Mouse (Mus musculus) heart, adult 2 months (tissue): ENCODE data around the gene Arsa. TPM values are rescaled to one million over a fixed set of nuclear protein-coding genes. Genes with fewer than 3 reads are reported as not detected.
A peak's percentile ranks its signal among the peaks of the same experiment; 100 is the strongest.

Source experiments
- DNase-seq, 2 experiments: peaks; one replicate each; pipeline ENCODE4 v3.0.0; 2021
- H3K27ac ChIP-seq: fragments of 200-600 bp; 2 replicates; pipeline ENCODE4 v1.8.1; 2022
- H3K27me3 ChIP-seq: fragments of 200-500 bp; 2 replicates; pipeline ENCODE4 v1.6.1; 2012; ENCODE audit warnings: mild to moderate bottlenecking, low read length, inconsistent platforms, mixed read lengths; ENCODE audit not compliant: control insufficient read depth, insufficient read depth
- H3K36me3 ChIP-seq: fragments of 200-500 bp; 2 replicates; pipeline ENCODE4 v1.6.1; 2012; ENCODE audit warnings: low read length, inconsistent platforms; ENCODE audit not compliant: control insufficient read depth, insufficient read depth
- H3K4me1 ChIP-seq: fragments of 200-500 bp; 2 replicates; pipeline ENCODE4 v1.6.1; 2011; ENCODE audit warnings: low read length; ENCODE audit not compliant: control insufficient read depth, insufficient read depth
- H3K4me3 ChIP-seq: fragments of 200-600 bp; 2 replicates; pipeline ENCODE4 v1.8.1; 2022
- H3K79me2 ChIP-seq: fragments of 200-500 bp; replicated peaks from 2 replicates; pipeline ENCODE4 v1.6.1; 2012; ENCODE audit warnings: mild to moderate bottlenecking, inconsistent platforms, low read length, moderate library complexity, mixed read lengths; ENCODE audit not compliant: control insufficient read depth, insufficient read depth
- H3K9ac ChIP-seq: fragments of 200-500 bp; 2 replicates; pipeline ENCODE4 v1.6.1; 2012; ENCODE audit warnings: low read depth, mild to moderate bottlenecking, control low read depth, inconsistent platforms, low read length, mixed read lengths
- CTCF ChIP-seq: fragments of 200-600 bp; IDR thresholded peaks from 2 replicates; pipeline ENCODE4 v1.8.1; 2022; ENCODE audit warnings: antibody characterized with exemption, mild to moderate bottlenecking, moderate library complexity
- EP300 ChIP-seq: fragments of 200-500 bp; IDR thresholded peaks from 2 replicates; pipeline ENCODE4 v1.6.1; 2011; ENCODE audit warnings: low read depth, low read length, control low read depth; ENCODE audit not compliant: insufficient read depth
- POLR2A ChIP-seq: fragments of 200-500 bp; IDR thresholded peaks from 2 replicates; pipeline ENCODE4 v1.6.1; 2011; ENCODE audit warnings: mild to moderate bottlenecking, low read depth, low read length, control low read depth; ENCODE audit not compliant: insufficient read depth
- WGBS: fragments of 180-500 bp; shearing (Covaris S2); methylation state at CpG from one replicate; pipeline ENCODE4 v1.1.7; 2018; 5-methylcytosine and 5-hydroxymethylcytosine counted together
- intact Hi-C: fragments of 180-260 bp; cut with DNase I; formaldehyde crosslinking; loops from one replicate; pipeline ENCODE4 v1.15.1; 2025
- polyA plus RNA-seq: library from polyadenylated mRNA; depleted of rRNA; stranded (reverse); fragments of >200 nt; gene quantifications from 2 replicates; pipeline ENCODE4 v1.2.3, GENCODE M21; 2012; rRNA removed
- total RNA-seq, 2 experiments: library from RNA; stranded (reverse); gene quantifications; 2 replicates each; pipeline ENCODE4 v1.2.3; 2021

Gene Arsa
- total and polyA plus RNA-seq, 3 experiments, result 11.1 to 22.1 (median 13.5) TPM

DNA sequence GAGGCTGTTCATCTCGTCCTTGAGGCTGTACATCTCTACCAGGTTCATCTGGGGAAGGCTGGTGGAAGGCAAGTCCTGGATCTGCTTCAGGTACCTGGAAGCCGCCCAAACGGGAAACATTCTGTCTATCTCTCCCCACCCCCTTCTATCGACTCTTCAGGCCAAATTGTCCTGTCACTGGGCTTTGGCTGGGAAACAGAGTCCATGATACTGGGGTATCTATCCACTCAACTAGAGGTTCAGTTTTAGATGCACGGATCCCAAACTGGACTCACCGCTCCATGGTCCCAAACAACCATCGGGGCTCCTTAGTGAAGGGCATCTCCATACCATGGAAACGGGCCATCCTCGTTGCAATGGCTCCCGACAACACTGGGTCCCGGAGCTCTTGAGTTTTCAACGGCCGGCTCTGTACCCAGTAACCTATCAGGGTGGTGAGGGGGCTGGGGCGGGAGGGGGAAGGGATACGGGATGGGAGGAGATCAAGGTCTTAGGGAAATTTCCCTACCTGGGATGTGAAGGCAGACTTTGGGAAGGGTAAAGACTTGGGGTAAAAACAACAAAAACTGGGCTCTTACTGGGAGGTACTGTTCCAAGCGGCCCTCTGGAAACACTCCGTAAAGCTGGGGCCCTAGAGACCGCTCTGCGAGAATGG, 49.0 kb downstream of the Arsa start:
- no peak for DNase-seq
- Histone ChIP-seq H3K4me3 (peak overlapping the region; percentile 99), H3K4me1 (no peaks in the 10 kb centered on the region; the same call in 1 of the 2 replicates), H3K27me3 (no peaks in the 10 kb centered on the region), H3K36me3 (peaks cover 8% of the 10 kb centered on the region), H3K9ac (peak overlapping the region; percentile 74), H3K27ac (peak overlapping the region; percentile 99), H3K79me2 (no peaks in the 10 kb centered on the region)
- TF ChIP-seq CTCF, result no peak
- no peak for TF ChIP-seq EP300
- intact Hi-C loops, result loop anchor here (2.0 kb wide), 1 partner anchor 53 kb away; no protein-coding TSS in a partner anchor
- WGBS, result 73% methylated on average over 19 of the region's 19 CpGs

DNA sequence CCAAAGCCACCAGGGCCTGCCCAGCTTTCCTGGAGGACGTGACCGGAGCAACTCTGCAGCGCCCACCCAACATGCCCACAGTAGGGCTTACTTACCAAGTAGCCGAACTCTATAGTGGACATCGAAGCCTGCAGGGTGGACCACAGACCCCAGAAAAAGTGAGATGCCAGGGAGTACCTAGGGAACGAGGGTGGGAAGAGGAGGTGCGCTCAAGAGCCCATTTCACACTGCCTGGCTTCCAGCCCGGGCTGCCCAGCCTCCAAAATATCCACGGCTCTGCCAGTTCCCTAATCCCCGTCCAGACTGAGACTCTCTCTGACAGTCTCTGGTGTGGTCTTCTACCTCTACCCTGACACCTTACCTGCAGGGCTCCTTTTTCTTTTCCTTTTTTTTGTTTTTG, 50.5 kb downstream of the Arsa start:
- no peak overlapping the region for H3K9ac ChIP-seq
- intact Hi-C loops, result no loop called here
- TF ChIP-seq EP300 (no peak), CTCF (no peak), POLR2A (no peak)
- peaks cover 8% of the 10 kb centered on the region for H3K36me3 ChIP-seq
- no peak overlapping the region; the same call in 1 of the 2 replicates for H3K4me3 ChIP-seq
- H3K79me2 ChIP-seq, result no peaks in the 10 kb centered on the region
- DNase-seq, result peak; percentile 60 to 62
- 69% methylated on average over 10 of the region's 10 CpGs for WGBS
- no peaks in the 10 kb centered on the region; the same call in 1 of the 2 replicates for H3K4me1 ChIP-seq
- H3K27me3 ChIP-seq, result no peaks in the 10 kb centered on the region
- H3K27ac ChIP-seq, result peak overlapping the region; percentile 99

DNA sequence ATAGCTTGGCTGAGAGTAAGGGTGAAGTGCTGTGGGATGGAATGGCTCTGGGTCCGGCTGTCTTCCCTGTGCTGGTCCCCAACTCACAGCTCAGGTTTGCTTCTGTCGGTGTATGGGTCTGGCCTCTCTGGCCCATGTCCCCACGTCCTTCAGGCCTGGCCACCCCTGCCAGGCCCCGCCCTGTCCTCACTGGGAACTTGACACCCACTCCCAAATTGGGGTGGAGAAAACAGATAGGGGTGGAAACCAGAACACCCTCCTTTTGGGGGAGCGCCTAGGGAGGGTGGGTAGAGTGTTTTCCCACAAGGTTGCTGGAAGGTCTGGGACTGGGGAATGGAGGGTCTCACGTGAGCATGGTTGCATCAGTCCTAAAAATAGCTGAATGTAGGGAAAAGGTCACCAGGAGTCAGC, 51.5 kb downstream of the Arsa start, which contains the start of gene Cpt1b:
Cpt1b (minus strand) TSS at position 153 of the 411 bp plus-strand sequence.
- intact Hi-C loops, result no loop called here
- H3K27ac ChIP-seq, result peak within 1 kb of the TSS; percentile 99

DNA sequence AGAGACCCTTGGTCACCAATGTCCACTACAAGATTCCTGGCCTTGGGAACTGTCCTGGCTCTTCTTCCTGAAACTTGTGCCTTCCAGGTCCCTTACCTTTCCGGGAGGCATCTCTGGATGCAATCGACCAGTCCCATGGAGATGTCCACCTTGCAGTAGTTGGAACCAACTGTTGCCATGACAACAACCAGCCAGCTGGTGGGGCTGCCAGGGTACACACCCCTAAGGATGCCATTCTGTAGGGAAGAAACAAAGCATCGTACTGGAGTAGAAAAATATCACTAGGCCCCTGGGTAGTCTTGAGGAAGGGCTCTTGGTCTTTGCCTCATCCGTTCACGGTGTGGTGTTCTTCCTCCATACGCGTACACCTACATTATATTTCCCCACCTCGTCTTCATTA, 52.6 kb downstream of the Arsa start:
- Histone ChIP-seq H3K27me3 (no peaks in the 10 kb centered on the region), H3K4me3 (peak overlapping the region; percentile 44), H3K36me3 (peaks cover 10% of the 10 kb centered on the region), H3K4me1 (no peaks in the 10 kb centered on the region; the same call in 1 of the 2 replicates), H3K27ac (peak overlapping the region; percentile 95), H3K9ac (peak overlapping the region; percentile 43), H3K79me2 (no peaks in the 10 kb centered on the region)
- no peak for DNase-seq
- intact Hi-C loops, result no loop called here
- TF ChIP-seq POLR2A (no peak), EP300 (no peak)
- WGBS, result 67% methylated on average over 8 of the region's 8 CpGs

More for the DNA sequence above, 51.5 kb downstream of the Arsa start, which contains the start of gene Cpt1b:
- H3K4me1 ChIP-seq, result no peaks in the 10 kb centered on the region; the same call in 1 of the 2 replicates
- DNase-seq, result peak; percentile 69 to 83
- H3K9ac ChIP-seq, result peak within 1 kb of the TSS; percentile 77
- H3K27me3 ChIP-seq, result no peaks in the 10 kb centered on the region
- TF ChIP-seq EP300 (peak; percentile 87), POLR2A (peak; percentile 85), CTCF (no peak)
- H3K4me3 ChIP-seq, result peak within 1 kb of the TSS; percentile 50
- WGBS, result 40% methylated on average over 6 of the region's 6 CpGs
- no peaks in the 10 kb centered on the region for H3K79me2 ChIP-seq
- peaks cover 8% of the 10 kb centered on the region for H3K36me3 ChIP-seq

Other genes with a start within 250 kb of the Arsa start
- 10 to 100 TPM; 61.3 to 63.6 TPM for gene Sbf1, start 162.1 kb downstream of the Arsa start, total RNA-seq
- 116 and 150 TPM in 2 replicates for gene Sbf1, start 162.1 kb downstream of the Arsa start, polyA plus RNA-seq
- not detected for gene Adm2, start 154.7 kb downstream of the Arsa start, total RNA-seq
- not detected in 2 replicates for gene Adm2, start 154.7 kb downstream of the Arsa start, polyA plus RNA-seq
- gene Miox, start 143.0 kb downstream of the Arsa start, total RNA-seq, result not detected
- gene Miox, start 143.0 kb downstream of the Arsa start, polyA plus RNA-seq, result not detected in 2 replicates
- gene Lmf2, start 121.8 kb downstream of the Arsa start, total RNA-seq, result 10 to 100 TPM; 25.7 to 26.1 TPM
- 32.9 and 33.3 TPM in 2 replicates for gene Lmf2, start 121.8 kb downstream of the Arsa start, polyA plus RNA-seq
- gene Ncaph2, start 121.7 kb downstream of the Arsa start, total RNA-seq, result 10 to 100 TPM; 49.3 to 55.7 TPM
- 69.9 and 70.0 TPM in 2 replicates for gene Ncaph2, start 121.7 kb downstream of the Arsa start, polyA plus RNA-seq
- gene Sco2, start 103.6 kb downstream of the Arsa start, total RNA-seq, result 10 to 100 TPM; 25.1 to 29.4 TPM
- 35.6 and 40.7 TPM in 2 replicates for gene Sco2, start 103.6 kb downstream of the Arsa start, polyA plus RNA-seq
- under 1 TPM; 0.18 to 0.47 TPM for gene Tymp, start 100.4 kb downstream of the Arsa start, total RNA-seq
- gene Tymp, start 100.4 kb downstream of the Arsa start, polyA plus RNA-seq, result 1.1 and 1.8 TPM in 2 replicates
- under 1 TPM; 0.91 to 0.94 TPM for gene Odf3b, start 98.1 kb downstream of the Arsa start, total RNA-seq
- gene Odf3b, start 98.1 kb downstream of the Arsa start, polyA plus RNA-seq, result 3.6 and 9.1 TPM in 2 replicates
- not detected for gene Klhdc7b, start 92.5 kb downstream of the Arsa start, total RNA-seq
- not detected in 2 replicates for gene Klhdc7b, start 92.5 kb downstream of the Arsa start, polyA plus RNA-seq
- gene Syce3, start 66.9 kb downstream of the Arsa start, total RNA-seq, result not detected
- not detected in 2 replicates for gene Syce3, start 66.9 kb downstream of the Arsa start, polyA plus RNA-seq
- gene Cpt1b, start 51.6 kb downstream of the Arsa start, total RNA-seq, result 100 to 1,000 TPM; 565 to 584 TPM
- gene Cpt1b, start 51.6 kb downstream of the Arsa start, polyA plus RNA-seq, result 786 and 953 TPM in 2 replicates
- gene C730034F03Rik, start 47.8 kb downstream of the Arsa start, total RNA-seq, result 1 to 10 TPM; 1.2 TPM
- gene C730034F03Rik, start 47.8 kb downstream of the Arsa start, polyA plus RNA-seq, result 1.0 and 1.1 TPM in 2 replicates
- 1 to 10 TPM; 5.5 to 9.5 TPM for gene Gm44502, start 47.7 kb downstream of the Arsa start, total RNA-seq
- gene Gm44502, start 47.7 kb downstream of the Arsa start, polyA plus RNA-seq, result 2.1 and 2.5 TPM in 2 replicates
- 10 to 100 TPM; 46.8 to 48.2 TPM for gene Chkb, start 47.5 kb downstream of the Arsa start, total RNA-seq
- 81.3 and 91.7 TPM in 2 replicates for gene Chkb, start 47.5 kb downstream of the Arsa start, polyA plus RNA-seq
- gene Mapk8ip2, start 23.5 kb downstream of the Arsa start, total RNA-seq, result under 1 TPM in 1 of 2 experiments, not detected in 1; 0.16 TPM
- gene Mapk8ip2, start 23.5 kb downstream of the Arsa start, polyA plus RNA-seq, result 0.18 and 0.29 TPM in 2 replicates
- gene Shank3, start 22.2 kb upstream of the Arsa start, total RNA-seq, result 10 to 100 TPM; 44.3 to 52.2 TPM
- 29.6 and 31.0 TPM in 2 replicates for gene Shank3, start 22.2 kb upstream of the Arsa start, polyA plus RNA-seq
- under 1 TPM in 1 of 2 experiments, not detected in 1; 0.57 TPM for gene Acr, start 90.9 kb upstream of the Arsa start, total RNA-seq
- gene Acr, start 90.9 kb upstream of the Arsa start, polyA plus RNA-seq, result 1.4 and 1.6 TPM in 2 replicates
- 1 to 10 TPM; 3.7 to 4.2 TPM for gene Rabl2, start 114.5 kb upstream of the Arsa start, total RNA-seq
- 5.2 and 11.0 TPM in 2 replicates for gene Rabl2, start 114.5 kb upstream of the Arsa start, polyA plus RNA-seq